Mouse (Mus musculus) kidney, adult 2 months (tissue): ENCODE data around the gene Meis2.

Source experiments
- CTCF ChIP-seq: fragments of 200-500 bp; conservative IDR thresholded peaks from 2 replicates; pipeline ENCODE4 v1.5.1; 2011; ENCODE audit warnings: low read depth, mild to moderate bottlenecking, control low read depth, low read length, moderate library complexity, mixed read lengths; ENCODE audit not compliant: insufficient read depth, insufficient read length
- POLR2A ChIP-seq: fragments of 200-500 bp; IDR thresholded peaks from one replicate; pipeline ENCODE4 v1.6.1; 2011; ENCODE audit warnings: low read depth, low read length, control low read depth

DNA sequence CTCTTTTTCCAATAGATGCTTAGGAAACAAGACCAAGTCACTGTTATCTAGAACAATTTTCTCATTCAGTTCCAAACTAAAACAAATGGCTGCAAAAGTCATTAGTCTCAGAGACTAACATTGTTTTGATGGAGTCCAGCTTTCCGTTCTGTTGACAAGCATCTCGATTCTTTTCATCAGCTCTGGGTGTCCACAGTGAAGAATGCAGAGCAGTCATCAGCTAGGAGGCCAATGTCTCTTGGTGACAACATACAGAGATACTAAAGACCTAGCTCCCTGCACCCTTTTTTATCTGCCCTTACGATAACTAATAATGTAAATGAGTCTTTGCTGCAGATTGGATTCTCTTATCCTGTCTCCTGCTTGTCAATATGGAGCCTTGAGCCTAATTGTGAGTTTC, 102.9 kb downstream of the Meis2 start:
- no peak for TF ChIP-seq CTCF
- no peak for TF ChIP-seq POLR2A
